Mouse (Mus musculus): ENCODE measurements at regions not wholly inside any gene's neighbourhood (a gene's known extent, or its start where the extent isn't known, plus 50 kb on each side); places are given as distances from the start of the nearest gene placed in this dataset.

DNA sequence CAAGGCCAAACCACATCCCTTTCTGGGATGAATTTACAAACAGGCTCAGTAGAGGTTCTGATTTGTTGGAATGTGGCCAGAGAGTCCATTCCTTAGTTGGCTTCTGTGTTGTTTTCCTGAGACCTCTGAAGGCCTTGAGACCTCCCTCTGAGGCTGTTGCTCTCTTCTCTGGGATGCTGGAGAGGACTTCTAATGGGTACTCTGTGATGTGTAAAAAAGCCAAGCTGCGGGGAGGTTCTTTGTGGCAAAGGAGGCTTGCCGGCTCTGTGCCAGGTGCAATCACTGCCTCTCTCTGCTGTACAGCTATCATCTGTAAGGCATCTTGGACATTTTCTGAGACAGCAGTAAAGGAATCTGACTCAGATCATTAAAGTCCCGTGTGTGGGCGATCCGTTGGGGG, 192.3 kb downstream of the Gm5447 start:
- no peak for DNase-seq (ENCODE audit: low spot score in 2 of 2)

DNA sequence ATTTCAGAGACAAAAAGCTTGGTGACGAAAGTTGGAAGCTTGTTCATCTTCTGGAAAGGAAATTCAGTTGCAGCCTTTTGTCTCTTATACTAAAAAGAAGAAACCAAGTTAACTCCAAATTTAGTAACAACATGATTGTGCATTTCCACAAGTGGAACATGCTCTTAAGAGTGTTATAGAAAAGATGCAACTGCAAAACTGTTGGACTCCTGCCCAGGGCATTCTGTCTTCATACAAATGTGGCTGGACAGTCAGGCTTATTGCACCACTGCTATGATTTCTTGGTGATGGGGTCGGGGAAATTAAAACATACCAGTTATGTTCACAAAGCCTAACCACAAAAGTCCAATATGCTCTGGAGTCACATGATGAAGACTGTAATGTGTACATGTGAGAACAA, 194.8 kb downstream of the Gm5447 start:
- no peak for DNase-seq (ENCODE audit: low spot score in 2 of 2)

DNA sequence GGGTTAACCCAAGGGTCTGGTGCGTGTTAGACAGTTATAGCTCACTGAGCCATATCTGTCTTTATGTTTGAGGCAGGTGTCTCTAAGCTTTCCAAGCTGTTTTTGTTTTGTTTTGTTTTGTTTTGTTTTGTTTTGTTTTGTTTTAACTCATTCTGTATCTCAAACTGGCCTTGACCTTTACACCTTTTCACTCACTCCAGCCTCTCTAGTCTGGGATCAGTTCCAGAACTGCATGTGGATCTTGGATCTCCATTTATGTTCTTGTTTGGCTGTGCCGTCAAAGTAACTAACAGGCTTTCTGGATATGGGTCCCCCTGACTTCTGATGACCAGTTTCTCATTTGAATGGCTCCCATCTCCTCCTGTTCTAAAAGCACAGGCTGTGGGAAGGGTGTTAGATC, 197.7 kb downstream of the Gm5447 start:
- DNase-seq (ENCODE audit: low spot score in 2 of 2): no peak

DNA sequence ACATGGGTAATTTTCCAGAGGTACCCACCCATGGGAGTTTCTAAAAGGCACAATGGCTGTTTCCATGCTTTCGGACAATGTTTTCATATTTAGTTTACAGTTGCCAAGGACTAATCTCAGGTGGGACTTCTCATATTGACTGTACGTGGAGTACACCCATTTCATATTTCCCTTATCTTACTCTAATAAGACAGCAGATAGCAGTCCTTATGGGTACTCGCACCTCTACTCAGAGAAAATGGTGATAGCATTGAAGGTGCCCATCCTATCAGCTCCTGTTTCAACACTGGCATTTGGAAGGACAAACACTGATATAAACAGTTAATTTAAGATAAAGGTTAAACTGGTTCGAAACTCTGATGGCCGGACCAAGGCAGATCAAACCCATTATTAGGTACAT, 198.6 kb downstream of the Gm5447 start:
- no peak for DNase-seq (ENCODE audit: low spot score in 2 of 2)

DNA sequence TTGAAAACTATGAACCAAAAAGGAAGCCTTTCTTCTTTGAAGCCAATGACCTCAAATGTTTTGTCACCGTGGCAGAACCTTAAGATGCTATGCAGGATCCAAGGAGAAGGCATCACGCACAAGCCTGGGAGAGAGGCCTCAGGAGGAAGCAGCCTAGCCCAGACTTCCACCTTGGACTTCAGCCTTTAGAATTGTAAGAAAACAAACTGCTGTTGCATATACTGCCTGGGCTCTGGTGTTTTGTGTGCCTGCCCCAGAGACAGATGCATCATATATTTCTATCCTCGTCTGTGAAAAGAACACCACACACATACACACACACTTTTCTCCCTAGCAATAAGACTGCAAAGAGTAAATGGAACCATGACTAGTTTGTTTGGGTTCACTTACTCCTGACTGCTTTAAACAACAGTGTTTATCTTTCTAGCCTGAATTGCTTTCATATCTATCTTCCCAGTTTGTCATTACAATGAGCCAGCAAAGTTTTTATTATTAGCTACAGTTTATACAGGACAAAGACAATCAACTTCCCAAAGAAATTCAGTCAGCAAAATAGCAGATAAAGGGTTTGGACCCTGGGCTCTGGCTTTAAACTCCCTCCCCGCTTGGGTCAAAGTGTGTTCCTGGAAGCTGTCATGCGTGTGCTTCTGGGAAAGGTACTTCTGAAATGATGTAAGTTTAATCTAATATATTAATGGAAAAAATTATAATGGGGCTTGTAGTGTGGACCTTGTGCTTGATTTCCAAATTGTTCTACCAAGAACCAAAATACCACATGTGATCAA, 204.2 kb downstream of the Gm5447 start:
- no peak for DNase-seq (ENCODE audit: low spot score in 2 of 2)

DNA sequence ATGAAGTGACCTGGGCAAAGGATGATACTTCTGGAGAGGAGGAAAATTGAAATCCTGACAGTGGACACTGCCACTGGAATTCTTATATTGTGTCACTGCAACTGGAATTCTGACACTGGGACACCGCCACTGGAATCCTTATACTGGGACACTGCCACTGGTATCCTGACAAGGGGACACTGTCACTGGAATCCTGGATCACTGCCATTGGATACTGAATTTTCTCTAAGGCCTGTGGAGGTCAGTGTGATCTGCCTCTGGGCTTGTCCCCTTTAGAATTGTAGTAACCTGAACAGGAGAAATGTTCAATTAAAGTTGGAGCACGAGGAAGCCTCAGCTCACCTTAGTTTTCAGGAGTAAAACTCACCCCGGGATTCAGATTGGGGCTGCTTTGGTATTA, 205.0 kb downstream of the Gm5447 start:
- no peak for DNase-seq (ENCODE audit: low spot score in 2 of 2)

DNA sequence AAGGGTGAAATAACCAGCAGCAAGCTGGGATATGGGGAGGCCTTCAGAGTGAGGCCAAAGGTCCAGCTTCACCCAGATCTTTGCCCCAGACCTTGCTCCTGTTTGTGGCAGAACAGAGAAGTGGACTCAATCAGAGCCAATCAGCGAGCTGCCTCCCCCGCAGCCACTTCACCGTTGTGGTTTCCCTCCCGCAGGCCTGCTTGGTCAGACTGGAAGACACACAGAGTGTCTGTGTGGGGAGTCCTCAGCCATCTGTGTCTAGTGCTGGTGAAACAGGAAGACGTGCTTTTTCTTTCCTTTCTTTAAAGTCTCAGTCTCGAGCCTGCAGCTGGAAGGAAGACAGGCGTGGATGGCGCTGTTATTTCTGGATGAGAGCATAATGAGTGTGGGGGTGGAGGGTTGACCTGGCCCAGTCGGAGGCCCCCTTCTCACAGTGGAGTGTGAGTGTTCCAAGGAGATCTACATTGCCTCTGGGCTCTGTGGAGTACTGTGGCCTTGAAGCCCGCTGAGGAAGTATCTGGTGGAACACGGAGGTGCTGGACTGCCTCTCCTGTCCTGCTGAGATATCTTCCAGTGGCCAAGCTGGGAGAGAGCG, 205.5 kb downstream of the Gm5447 start:
- DNase-seq (ENCODE audit: low spot score in 2 of 2): no peak

DNA sequence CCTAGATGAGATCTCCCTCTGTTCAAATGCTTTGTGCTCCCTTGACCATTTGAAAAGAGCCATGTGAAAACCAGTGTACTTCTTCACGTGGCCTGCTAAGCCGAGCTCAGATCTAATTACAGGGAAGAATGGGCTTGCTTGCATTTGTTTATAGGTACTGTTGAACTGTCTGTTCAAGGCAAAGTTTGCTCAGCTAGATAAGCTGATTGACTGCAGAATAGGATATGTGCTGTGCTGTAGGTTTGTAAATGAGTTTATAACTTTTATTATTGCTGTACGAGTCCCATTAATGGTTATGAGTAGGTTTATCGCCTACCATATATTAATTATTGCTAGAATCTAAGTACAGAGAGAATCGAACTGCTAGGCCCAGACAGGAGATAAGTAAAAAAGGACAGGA, 207.5 kb downstream of the Gm5447 start:
- no peak for DNase-seq (ENCODE audit: low spot score in 2 of 2)

DNA sequence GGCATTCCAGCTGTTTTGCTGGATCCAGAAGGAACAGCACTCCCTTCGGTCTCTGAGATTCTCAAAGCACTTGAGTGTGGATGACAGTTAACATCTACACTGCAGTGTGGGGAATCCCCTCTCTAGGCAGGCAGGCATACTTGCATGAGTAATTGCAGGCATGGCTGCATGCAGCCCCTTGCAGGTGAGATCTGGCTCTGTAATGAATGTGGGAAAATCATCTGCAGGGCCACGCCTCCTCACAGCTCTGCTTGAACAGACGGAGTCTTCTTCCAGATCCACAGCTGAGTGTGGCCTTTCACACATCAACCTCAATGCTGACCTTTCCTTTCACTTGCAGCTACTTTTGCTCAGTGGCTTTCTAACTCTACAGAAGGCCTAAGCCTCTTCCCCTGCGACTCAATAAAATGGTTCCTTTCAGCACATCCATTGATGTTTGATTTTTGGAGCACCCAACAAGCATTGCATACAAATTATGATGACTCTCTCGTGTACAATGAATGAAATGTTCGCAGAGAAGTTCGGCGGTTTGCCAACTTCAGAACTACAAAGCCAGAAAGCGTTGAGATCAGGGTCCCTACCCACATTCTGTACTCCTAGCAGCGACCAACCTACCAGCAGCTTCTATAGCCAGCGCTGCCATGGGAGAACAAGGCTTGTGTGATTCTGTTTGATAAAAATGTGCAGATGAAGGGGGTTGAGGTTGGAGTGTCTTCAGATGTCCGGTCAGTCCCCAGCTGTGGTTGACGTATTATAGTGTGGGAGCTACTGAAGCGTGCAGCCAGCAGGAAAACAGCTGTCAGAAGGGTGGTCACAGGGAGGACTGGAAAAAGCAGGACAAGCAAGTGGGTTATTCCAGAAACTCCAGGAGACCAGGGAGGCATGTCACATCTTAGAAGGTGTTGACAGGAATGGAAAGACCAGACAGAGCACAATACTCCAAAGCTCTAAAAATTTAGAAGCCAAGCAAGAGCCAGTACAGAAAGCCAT, 211.1 kb downstream of the Gm5447 start:
- DNase-seq (ENCODE audit: low spot score in 2 of 2): no peak

DNA sequence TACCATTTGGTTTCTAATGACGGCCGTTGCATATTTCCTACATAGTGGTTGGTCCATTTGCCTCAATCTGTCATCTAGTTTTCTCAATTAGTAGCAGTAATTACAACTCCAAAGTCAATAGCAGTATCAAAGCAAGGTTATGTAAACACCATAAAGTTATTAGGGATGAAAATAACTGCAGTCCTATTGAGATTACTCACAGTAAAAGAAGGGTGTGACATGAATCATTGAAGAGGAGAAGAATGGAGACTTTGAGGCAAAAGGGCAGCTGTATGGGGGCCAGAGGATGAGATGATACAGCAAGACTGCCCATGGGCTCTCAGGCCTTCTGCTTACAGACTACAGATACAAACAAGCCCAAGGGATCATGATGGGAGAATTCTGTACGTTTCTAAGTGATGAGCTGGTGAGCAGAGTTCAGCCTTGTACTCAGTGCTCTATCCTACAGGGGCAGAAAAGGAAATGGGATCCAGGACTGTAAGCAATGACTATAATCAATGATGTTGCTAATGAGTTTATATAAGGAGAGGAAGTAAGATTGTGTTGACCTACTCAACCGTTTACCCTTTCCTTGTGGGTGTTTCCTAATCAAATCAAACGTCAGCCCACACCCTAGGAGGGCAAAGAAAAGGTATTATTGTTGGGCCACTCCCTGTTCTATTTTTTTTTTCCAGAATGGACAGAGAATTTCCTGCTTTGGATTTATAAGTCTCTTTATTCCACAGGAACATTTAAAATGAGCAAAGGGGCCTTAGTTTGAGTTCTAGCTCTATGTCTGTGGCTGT, 213.0 kb downstream of the Gm5447 start:
- DNase-seq (ENCODE audit: low spot score in 2 of 2): no peak

DNA sequence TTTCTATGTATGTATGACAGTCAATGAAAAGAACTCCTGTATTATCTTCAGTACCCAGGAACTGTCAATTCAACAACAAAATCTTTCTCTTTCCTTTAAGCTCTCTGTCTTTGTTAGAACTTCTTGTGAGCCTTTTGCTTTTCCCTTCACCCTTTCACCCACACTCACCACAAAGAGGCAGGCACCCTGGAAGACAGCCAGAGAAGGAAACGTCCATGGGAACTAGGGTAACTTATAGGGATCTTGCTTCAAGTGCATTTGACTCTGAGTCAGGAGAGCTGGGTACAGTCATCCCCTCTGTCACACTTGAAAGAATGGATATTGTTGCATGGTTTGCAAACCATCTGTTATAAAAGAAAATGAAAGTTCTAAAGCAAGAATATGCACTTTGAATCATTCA, 215.1 kb downstream of the Gm5447 start:
- no peak for DNase-seq (ENCODE audit: low spot score in 2 of 2)

DNA sequence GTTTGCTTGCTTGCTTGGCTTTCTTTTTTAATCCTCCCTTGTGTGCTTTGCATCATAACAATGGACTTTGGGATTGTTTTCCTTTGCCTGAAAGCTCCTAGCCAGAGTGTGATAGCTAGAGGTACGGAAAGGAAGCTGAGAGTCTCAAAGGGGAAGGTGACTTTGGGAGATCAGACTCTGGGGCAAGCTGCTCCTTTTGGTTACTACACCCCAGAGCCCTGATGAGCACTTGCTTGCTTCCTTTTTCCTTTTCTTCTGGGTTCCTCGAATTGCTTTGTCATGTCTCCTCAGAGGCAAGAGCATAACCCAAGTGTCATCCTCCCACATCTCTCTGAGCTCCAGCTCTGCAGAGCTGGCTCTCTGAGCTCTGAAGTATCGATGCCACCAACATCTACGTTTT, 216.0 kb downstream of the Gm5447 start:
- DNase-seq (ENCODE audit: low spot score in 2 of 2): no peak

DNA sequence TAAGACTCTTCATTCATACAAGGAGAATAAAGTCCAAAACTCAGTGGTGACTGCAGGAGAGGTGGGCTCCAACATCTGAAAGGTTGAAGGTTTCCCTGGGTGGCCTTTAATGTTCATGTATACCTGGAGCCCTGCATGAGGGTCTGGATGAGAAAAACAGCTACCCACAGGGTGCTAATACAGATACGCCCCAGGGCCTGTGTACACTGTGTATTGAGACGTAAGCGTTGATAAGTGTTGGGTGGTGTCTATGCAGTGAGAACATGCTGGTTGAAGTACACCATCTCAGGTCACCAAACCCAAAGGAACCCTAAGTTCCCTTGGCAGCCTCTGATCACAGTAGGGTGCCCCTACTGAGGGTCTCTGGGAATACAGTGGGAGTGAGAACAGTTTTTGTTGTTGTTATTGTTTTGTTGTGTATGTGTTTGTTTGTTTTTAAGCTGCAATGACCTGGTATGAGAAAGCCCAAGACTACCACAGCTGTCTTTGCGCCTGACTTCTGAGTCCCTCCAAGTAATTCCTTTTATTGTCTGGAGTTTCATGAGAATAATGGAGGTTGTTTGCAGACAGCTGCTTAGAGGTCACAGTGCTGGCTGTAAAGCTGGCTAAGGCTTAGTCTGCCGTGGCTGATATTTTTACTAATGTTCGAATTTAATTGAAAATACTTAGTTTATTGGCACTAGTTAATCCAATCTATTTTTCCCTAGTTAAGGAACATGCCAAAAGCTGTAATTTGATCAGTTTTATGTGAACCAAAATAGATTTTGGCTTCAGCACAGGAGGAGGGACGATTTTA, 217.5 kb downstream of the Gm5447 start:
- no peak for DNase-seq (ENCODE audit: low spot score in 2 of 2)

DNA sequence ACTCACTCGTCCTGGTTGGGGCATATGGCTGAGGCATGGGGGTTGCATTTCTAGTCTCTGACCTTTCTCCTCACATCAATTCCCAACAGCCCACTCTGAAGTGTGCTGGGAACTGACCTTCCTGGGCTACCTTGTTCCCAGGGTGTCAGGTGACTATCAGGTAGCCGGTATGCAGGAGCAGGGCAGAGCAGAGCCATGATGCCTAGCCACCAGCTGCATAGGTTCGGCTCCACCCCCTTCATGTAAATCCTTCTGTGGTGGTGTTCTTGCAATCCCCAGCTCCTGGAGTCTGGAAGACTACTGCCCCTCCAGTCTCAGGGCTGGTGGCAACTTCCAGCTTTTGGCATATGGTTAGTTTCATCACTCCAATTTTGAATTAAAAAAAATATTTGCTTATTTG, 221.0 kb downstream of the Gm5447 start:
- no peak for DNase-seq (ENCODE audit: low spot score in 2 of 2)

DNA sequence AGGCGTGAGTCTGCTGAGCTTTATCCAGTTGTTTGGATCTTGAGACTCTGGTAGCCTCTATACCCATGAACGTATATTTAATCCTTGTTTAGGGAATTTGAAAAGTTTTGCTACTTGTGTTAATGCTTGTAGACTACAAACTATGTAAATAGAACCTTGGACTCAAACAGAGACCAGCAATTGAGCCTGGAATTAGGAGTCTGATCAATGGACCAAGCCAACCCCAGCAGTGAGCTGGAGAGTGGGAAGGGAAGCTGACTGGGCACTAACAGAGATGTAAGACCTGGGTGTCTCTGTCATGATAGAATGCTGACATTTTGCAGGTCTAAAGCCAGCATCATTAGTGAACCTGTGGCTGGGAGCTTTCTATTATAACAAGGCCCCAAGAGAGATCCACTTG, 222.5 kb downstream of the Gm5447 start:
- DNase-seq (ENCODE audit: low spot score in 2 of 2): no peak

DNA sequence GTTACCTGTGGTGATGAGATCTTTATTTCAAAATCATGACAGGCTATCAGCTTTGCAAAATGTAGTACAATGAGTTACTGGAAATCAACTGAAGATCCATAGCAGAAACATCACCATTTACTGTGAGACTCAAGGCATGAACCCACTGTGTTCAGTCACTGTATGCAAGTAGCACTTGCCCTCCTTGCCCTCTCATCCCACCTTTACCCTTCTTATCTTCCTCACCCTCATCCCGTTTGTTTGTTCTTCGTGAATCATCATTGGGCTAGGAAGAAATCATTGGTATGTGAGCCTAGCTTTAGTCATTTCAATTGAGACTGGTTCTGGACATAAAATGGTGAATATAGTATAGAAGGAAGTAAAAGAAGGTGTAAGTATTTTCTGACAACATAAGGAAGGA, 223.6 kb downstream of the Gm5447 start:
- no peak for DNase-seq (ENCODE audit: low spot score in 2 of 2)

DNA sequence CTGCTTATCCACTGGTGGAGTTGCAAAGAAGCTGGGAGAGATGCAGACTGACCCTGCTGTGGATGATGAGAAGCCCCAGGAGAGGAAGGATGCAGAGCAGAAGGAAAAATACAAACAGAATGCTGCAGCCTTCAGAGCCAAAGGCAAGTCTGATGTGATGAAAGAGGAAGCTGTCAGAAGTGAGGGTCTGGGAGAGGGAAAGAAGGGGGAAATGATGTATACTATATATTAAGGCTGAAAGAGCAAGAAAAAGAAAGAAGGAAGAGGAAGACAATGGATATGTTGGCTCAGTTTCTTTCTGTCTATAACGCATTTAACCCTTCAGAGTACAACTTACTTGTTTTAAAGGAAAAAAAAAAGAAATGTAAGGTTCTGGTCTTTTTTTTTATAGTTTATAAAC, 225.4 kb downstream of the Gm5447 start:
- DNase-seq (ENCODE audit: low spot score in 2 of 2): no peak

DNA sequence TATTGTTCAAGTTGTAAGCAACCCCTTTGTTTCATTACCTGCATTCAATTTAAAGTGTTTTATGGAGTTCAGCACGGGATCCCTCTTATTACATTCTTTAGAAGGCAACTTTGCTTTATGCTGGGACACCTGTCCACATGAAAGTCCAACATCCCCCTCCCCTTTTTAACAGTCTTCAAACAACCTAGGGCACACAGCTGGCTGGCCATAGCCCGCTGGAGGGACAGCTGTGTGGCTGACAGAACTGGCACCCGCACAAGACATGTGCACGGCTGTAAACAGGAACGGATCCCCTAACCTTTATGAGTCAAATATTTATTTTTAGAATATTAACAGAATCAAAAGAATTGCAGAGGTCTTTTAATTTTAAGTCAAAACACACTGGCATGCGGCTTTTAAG, 230.1 kb downstream of the Gm5447 start:
- no peak for DNase-seq (ENCODE audit: low spot score in 2 of 2)

DNA sequence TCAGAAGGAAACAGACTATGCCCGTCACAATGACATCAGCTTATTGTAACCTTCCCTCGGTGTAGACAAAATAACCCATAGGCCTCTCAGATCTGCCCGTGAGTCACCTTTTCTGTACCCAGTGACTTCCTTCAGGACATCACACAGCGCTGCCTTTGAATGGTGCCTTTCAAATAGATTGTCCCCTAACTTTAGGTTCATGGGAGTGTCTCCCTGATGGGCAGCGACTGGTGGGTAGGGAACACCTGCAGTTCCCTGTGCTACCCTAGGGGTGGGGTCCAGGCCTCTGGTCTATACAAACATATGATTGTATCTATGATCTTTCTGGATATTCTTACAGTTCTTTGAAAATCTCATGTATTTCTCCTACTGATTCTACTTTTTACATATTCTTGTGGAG, 232.4 kb downstream of the Gm5447 start:
- DNase-seq (ENCODE audit: low spot score in 2 of 2): no peak

DNA sequence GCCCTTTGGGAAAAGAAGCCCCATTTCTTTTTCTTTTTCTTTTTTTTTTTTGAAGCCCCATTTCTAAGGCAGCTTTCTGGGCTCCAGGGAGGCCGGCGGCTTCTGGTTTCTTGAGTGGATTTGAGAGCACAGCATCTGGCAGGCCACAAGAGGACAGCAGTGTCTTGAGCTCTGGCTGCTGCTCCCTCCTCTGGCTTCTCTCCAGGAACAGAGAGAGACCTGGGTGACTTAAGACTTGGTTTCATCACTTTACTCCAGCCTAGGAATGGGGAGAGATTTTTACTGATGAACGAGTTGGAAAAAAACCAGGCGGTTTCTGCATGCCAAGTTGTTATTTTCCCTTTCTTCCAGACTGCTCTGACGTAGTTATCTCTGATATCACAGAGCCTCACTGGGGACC, 233.7 kb downstream of the Gm5447 start:
- no peak for DNase-seq (ENCODE audit: low spot score in 2 of 2)

DNA sequence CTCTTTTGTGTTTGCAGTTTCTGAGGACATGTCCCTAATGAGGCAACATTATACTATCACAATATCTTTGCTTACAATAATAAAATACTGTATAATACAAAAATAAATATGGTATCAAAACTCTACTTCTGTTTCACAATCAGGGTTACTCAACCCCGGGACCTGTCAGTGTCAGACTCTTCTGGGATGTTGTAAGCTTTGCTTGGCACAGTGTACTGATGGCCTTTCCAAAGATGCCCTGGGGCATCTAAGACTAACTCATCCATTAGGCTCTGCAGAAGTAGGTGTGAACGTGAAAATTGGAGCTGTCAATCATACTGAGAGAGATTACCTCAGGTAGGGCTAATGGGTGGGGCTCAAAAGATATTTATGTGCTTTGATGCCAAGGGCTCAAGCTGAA, 249.0 kb downstream of the Gm5447 start:
- DNase-seq (ENCODE audit: low spot score in 2 of 2): no peak
